ENCODE assay signal across 19 mouse cellular contexts in the genomic region with DNA sequence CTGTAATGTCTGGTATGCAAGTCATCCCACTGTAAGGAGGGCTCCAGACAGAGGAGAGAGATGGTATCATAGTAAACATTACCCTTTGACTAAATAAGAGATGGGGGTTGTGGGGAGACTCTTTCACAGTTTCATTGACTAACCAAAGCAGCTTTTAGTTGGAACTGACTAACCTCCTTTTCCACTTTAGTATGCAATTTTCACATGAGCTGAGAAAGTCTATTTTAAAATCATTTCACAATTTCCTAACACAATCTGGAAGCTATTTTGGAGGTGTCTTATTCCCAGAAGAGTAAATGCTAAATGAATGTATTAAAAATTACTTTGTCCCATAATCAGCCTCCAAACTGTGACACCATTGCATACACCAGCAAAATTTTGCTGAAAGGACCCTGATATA.
DNase-seq lines count a peak whose midpoint lies in the region; ATAC-seq and TF ChIP-seq lines count a peak whose summit lies in the region.
"Had no signal": no experiment of that assay in that cellular context is flagged by ENCODE, and none has a peak within 500 bp of the region (broad histone marks: within the 10 kb centered on the region; RNA-seq: fewer than 3 reads in every experiment).

No protein-coding gene starts in this region.

- no peak overlapping the region for H3K4me2 ChIP-seq in forebrain, postnatal 0 days (ENCODE audit: low read depth)
- no peak overlapping the region for H3K4me2 ChIP-seq in forebrain, embryonic 11.5 days (ENCODE audit: low read depth, low read length, severe bottlenecking)
- H3K4me2 ChIP-seq: embryonic facial prominence, embryonic 13.5 days; heart, embryonic 11.5 days; heart, embryonic 15.5 days; hindbrain, embryonic 14.5 days had no signal

- H3K27ac ChIP-seq in forebrain, postnatal 0 days (ENCODE audit: low read depth, low read length) = no peak overlapping the region; the same call in 1 of the 2 replicates
- no peak overlapping the region for H3K27ac ChIP-seq in forebrain, embryonic 11.5 days (ENCODE audit: low read depth, low read length)
- no peak overlapping the region for H3K27ac ChIP-seq in midbrain, embryonic 10.5 days (replicated peaks)
- H3K27ac ChIP-seq: embryonic facial prominence, embryonic 13.5 days; heart, embryonic 15.5 days; hindbrain, embryonic 14.5 days had no signal

- DNase-seq in forebrain, postnatal 0 days = peak; percentile 30
- DNase-seq in forebrain, embryonic 11.5 days (ENCODE audit: low spot score) = no peak
- DNase-seq in layer of hippocampus, adult 9-11 months = peak; percentile 4
- no peak for DNase-seq in layer of hippocampus, postnatal 36 days
- DNase-seq in right cerebral cortex, adult 18-20 months = peak; percentile 3
- DNase-seq in right cerebral cortex, postnatal 10 days (ENCODE audit: low spot score in 2 of 2) = no peak
- no peak for DNase-seq in midbrain, embryonic 10.5 days (ENCODE audit: low spot score)
- DNase-seq: adrenal gland, postnatal 10 days; cerebellum, adult 18-20 months; cerebellum, adult 9-11 months; cerebellum, postnatal 36 days; gastrocnemius, postnatal 10 days; heart, adult 18-20 months; heart, postnatal 14 days had no signal

- H3K4me1 ChIP-seq in forebrain, postnatal 0 days (ENCODE audit: insufficient read depth) = peaks cover 8% of the 10 kb centered on the region; the same call in 1 of the 2 replicates
- no peaks in the 10 kb centered on the region for H3K4me1 ChIP-seq in forebrain, embryonic 11.5 days (replicated peaks; ENCODE audit: control insufficient read depth, insufficient read depth, low read length)
- H3K4me1 ChIP-seq in midbrain, embryonic 10.5 days = no peaks in the 10 kb centered on the region
- H3K4me1 ChIP-seq: embryonic facial prominence, embryonic 13.5 days; heart, embryonic 15.5 days had no signal

- H3K4me3 ChIP-seq in forebrain, postnatal 0 days (ENCODE audit: low read depth, low read length) = no peak overlapping the region
- H3K4me3 ChIP-seq in forebrain, embryonic 11.5 days (ENCODE audit: low read depth, low read length) = no peak overlapping the region
- H3K4me3 ChIP-seq in midbrain, embryonic 10.5 days = no peak overlapping the region
- H3K4me3 ChIP-seq: embryonic facial prominence, embryonic 13.5 days; heart, embryonic 15.5 days had no signal

- no peaks in the 10 kb centered on the region for H3K9me3 ChIP-seq in forebrain, postnatal 0 days (ENCODE audit: low read length)
- H3K9me3 ChIP-seq in forebrain, embryonic 11.5 days (ENCODE audit: control insufficient read depth, low read length) = no peaks in the 10 kb centered on the region
- no peaks in the 10 kb centered on the region for H3K9me3 ChIP-seq in midbrain, embryonic 10.5 days (replicated peaks)
- H3K9me3 ChIP-seq: embryonic facial prominence, embryonic 13.5 days; heart, embryonic 15.5 days had no signal

- H3K36me3 ChIP-seq in forebrain, postnatal 0 days (ENCODE audit: insufficient read depth) = no peaks in the 10 kb centered on the region
- no peaks in the 10 kb centered on the region for H3K36me3 ChIP-seq in forebrain, embryonic 11.5 days (ENCODE audit: control insufficient read depth, insufficient read depth, low read length)
- no peaks in the 10 kb centered on the region for H3K36me3 ChIP-seq in midbrain, embryonic 10.5 days
- H3K36me3 ChIP-seq: embryonic facial prominence, embryonic 13.5 days; heart, embryonic 15.5 days had no signal

- H3K9ac ChIP-seq in forebrain, postnatal 0 days = no peak overlapping the region
- H3K9ac ChIP-seq in forebrain, embryonic 11.5 days (ENCODE audit: low read length) = no peak overlapping the region
- H3K9ac ChIP-seq: embryonic facial prominence, embryonic 13.5 days; heart, embryonic 15.5 days; hindbrain, embryonic 14.5 days had no signal

- peak; percentile 75 for ATAC-seq in forebrain, postnatal 0 days
- ATAC-seq in forebrain, embryonic 11.5 days (replicated peaks; ENCODE audit: low FRiP score) = no peak
- ATAC-seq: forebrain, embryonic 14.5 days had no signal

- TF ChIP-seq CTCF in forebrain, postnatal 0 days (IDR thresholded peaks at IDR 0.05; ENCODE audit: low read depth) = no peak

- H3K27me3 ChIP-seq in forebrain, postnatal 0 days (ENCODE audit: insufficient read depth, low read length) = no peaks in the 10 kb centered on the region
- no peaks in the 10 kb centered on the region for H3K27me3 ChIP-seq in forebrain, embryonic 11.5 days (ENCODE audit: control insufficient read depth, insufficient read depth, low read length)
- no peaks in the 10 kb centered on the region for H3K27me3 ChIP-seq in midbrain, embryonic 10.5 days (ENCODE audit: low read depth, poor library complexity, severe bottlenecking)
- H3K27me3 ChIP-seq: embryonic facial prominence, embryonic 13.5 days; heart, embryonic 15.5 days had no signal

Comparison
In these comparisons a context has a peak if more than half of its experiments do, and no peak if none do; other contexts are left out.
1. DNase-seq: peak in forebrain, postnatal 0 days (single experiment), layer of hippocampus, adult 9-11 months (single experiment) and right cerebral cortex, adult 18-20 months (single experiment); none in forebrain, embryonic 11.5 days (single experiment), layer of hippocampus, postnatal 36 days (0 of 2), right cerebral cortex, postnatal 10 days (0 of 2) and midbrain, embryonic 10.5 days (single experiment).